Mouse (Mus musculus): Measurements from ENCODE around the gene Fyb2. TPM values are rescaled to one million over a fixed set of nuclear protein-coding genes. Genes with fewer than 3 reads are reported as not detected.

Fyb2 gene
- polyA plus RNA-seq, 1 experiment = 0.92 TPM

- DNase-seq (ENCODE audit: extremely low spot score in 1 of 2, low spot score in 1 of 2) = no peak
Observed at GRCm38 (mm10) chr4:104936011-104936410, 22.8 kb downstream of the Fyb2 start.

GRCm38 (mm10) chr4:104939535-104939934 lies 26.3 kb downstream of the Fyb2 start:
- no peak for DNase-seq (ENCODE audit: extremely low spot score in 1 of 2, low spot score in 1 of 2)

- no peak for DNase-seq (ENCODE audit: extremely low spot score in 1 of 2, low spot score in 1 of 2)
Observed at GRCm38 (mm10) chr4:104941895-104942294, 28.6 kb downstream of the Fyb2 start.

- DNase-seq (ENCODE audit: extremely low spot score in 1 of 2, low spot score in 1 of 2) = no peak
Observed at GRCm38 (mm10) chr4:104944482-104944881, 31.2 kb downstream of the Fyb2 start.

GRCm38 (mm10) chr4:104948886-104949285 lies 35.6 kb downstream of the Fyb2 start:
- no peak for DNase-seq (ENCODE audit: extremely low spot score in 1 of 2, low spot score in 1 of 2)

- DNase-seq (ENCODE audit: extremely low spot score in 1 of 2, low spot score in 1 of 2) = peak; percentile 30 to 39
Observed at GRCm38 (mm10) chr4:104949304-104949703, 36.0 kb downstream of the Fyb2 start.

GRCm38 (mm10) chr4:104951280-104951878 lies 38.1 kb downstream of the Fyb2 start:
- DNase-seq (ENCODE audit: extremely low spot score in 1 of 2, low spot score in 1 of 2) = no peak

- no peak for DNase-seq (ENCODE audit: extremely low spot score in 1 of 2, low spot score in 1 of 2)
Observed at GRCm38 (mm10) chr4:104956691-104957090, 43.4 kb downstream of the Fyb2 start.

GRCm38 (mm10) chr4:104961431-104961830 lies 48.2 kb downstream of the Fyb2 start:
- no peak for DNase-seq (ENCODE audit: extremely low spot score in 1 of 2, low spot score in 1 of 2)

- DNase-seq (ENCODE audit: extremely low spot score in 1 of 2, low spot score in 1 of 2) = no peak
Observed at GRCm38 (mm10) chr4:104972606-104973005, 59.4 kb downstream of the Fyb2 start.

GRCm38 (mm10) chr4:104975162-104975830 lies 62.0 kb downstream of the Fyb2 start:
- DNase-seq (ENCODE audit: extremely low spot score in 1 of 2, low spot score in 1 of 2) = no peak

- no peak for DNase-seq (ENCODE audit: extremely low spot score in 1 of 2, low spot score in 1 of 2)
Observed at GRCm38 (mm10) chr4:104985960-104986632, 72.8 kb downstream of the Fyb2 start.

GRCm38 (mm10) chr4:104987631-104988030 lies 74.4 kb downstream of the Fyb2 start:
- DNase-seq (ENCODE audit: extremely low spot score in 1 of 2, low spot score in 1 of 2) = no peak

GRCm38 (mm10) chr4:104988102-104988501 lies 74.8 kb downstream of the Fyb2 start:
- DNase-seq (ENCODE audit: extremely low spot score in 1 of 2, low spot score in 1 of 2) = no peak

- no peak for DNase-seq (ENCODE audit: extremely low spot score in 1 of 2, low spot score in 1 of 2)
Observed at GRCm38 (mm10) chr4:104988709-104989108, 75.5 kb downstream of the Fyb2 start.

- peak in 1 of 2 experiments; percentile 54 for DNase-seq (ENCODE audit: extremely low spot score in 1 of 2, low spot score in 1 of 2)
Observed at GRCm38 (mm10) chr4:104990016-104990415, 76.8 kb downstream of the Fyb2 start.

- DNase-seq (ENCODE audit: extremely low spot score in 1 of 2, low spot score in 1 of 2) = no peak
Observed at GRCm38 (mm10) chr4:104990686-104991085, 77.4 kb downstream of the Fyb2 start.

- DNase-seq (ENCODE audit: extremely low spot score in 1 of 2, low spot score in 1 of 2) = no peak
Observed at GRCm38 (mm10) chr4:104992271-104992670, 79.0 kb downstream of the Fyb2 start.

- DNase-seq (ENCODE audit: extremely low spot score in 1 of 2, low spot score in 1 of 2) = no peak
Observed at GRCm38 (mm10) chr4:104993140-104993874, 80.1 kb downstream of the Fyb2 start.

GRCm38 (mm10) chr4:104999702-105000101 lies 86.4 kb downstream of the Fyb2 start:
- DNase-seq (ENCODE audit: extremely low spot score in 1 of 2, low spot score in 1 of 2) = no peak

GRCm38 (mm10) chr4:105001736-105002135 lies 88.5 kb downstream of the Fyb2 start:
- DNase-seq (ENCODE audit: extremely low spot score in 1 of 2, low spot score in 1 of 2) = no peak

Data from frontal cortex, adult 2 months (tissue).